Mouse (Mus musculus): Measurements from ENCODE around the gene Glra4. TPM values are rescaled to one million over a fixed set of nuclear protein-coding genes. Genes with fewer than 3 reads are reported as not detected.

Gene Glra4
- not detected in 2 replicates for polyA plus RNA-seq (2015; fragmentation: Nextera tagmentation; extraction: Ambion mirVana)

GRCm38 (mm10) chrX:136780041-136780440 is at the start of gene Glra4:
TSS of gene Glra4 (minus strand) at chrX:136780141.
- Histone ChIP-seq H3K27ac (ENCODE audit: low read length) (no peak within 1 kb of the TSS), H3K36me3 (ENCODE audit: control insufficient read depth, insufficient read depth, low read length) (no peaks in the 10 kb centered on the region), H3K4me2 (ENCODE audit: low read depth, low read length) (no peak within 1 kb of the TSS), H3K4me1 (ENCODE audit: control insufficient read depth, insufficient read depth, low read length) (no peaks in the 10 kb centered on the region), H3K27me3 (ENCODE audit: control insufficient read depth, insufficient read depth, low read length) (no peaks in the 10 kb centered on the region), H3K9me3 (replicated peaks; ENCODE audit: control insufficient read depth, low read length) (no peaks in the 10 kb centered on the region), H3K4me3 (replicated peaks; ENCODE audit: low read length) (no peak within 1 kb of the TSS), H3K9ac (ENCODE audit: low read length) (no peak within 1 kb of the TSS)
- ATAC-seq (ENCODE audit: insufficient read depth, low FRiP score), result no peak
- 73% methylated on average over 3 of the region's 3 CpGs for WGBS

- Histone ChIP-seq H3K4me2 (ENCODE audit: low read depth, low read length) (no peak overlapping the region), H3K9ac (ENCODE audit: low read length) (no peak overlapping the region), H3K27ac (ENCODE audit: low read length) (no peak overlapping the region), H3K27me3 (ENCODE audit: control insufficient read depth, insufficient read depth, low read length) (peaks cover 5% of the 10 kb centered on the region), H3K36me3 (ENCODE audit: control insufficient read depth, insufficient read depth, low read length) (no peaks in the 10 kb centered on the region), H3K9me3 (replicated peaks; ENCODE audit: control insufficient read depth, low read length) (no peaks in the 10 kb centered on the region), H3K4me3 (replicated peaks; ENCODE audit: low read length) (no peak overlapping the region), H3K4me1 (ENCODE audit: control insufficient read depth, insufficient read depth, low read length) (no peaks in the 10 kb centered on the region)
- ATAC-seq (ENCODE audit: insufficient read depth, low FRiP score), result no peak
These were observed 48.7 kb upstream of the Glra4 start for GRCm38 (mm10) chrX:136828610-136829009.

DNA sequence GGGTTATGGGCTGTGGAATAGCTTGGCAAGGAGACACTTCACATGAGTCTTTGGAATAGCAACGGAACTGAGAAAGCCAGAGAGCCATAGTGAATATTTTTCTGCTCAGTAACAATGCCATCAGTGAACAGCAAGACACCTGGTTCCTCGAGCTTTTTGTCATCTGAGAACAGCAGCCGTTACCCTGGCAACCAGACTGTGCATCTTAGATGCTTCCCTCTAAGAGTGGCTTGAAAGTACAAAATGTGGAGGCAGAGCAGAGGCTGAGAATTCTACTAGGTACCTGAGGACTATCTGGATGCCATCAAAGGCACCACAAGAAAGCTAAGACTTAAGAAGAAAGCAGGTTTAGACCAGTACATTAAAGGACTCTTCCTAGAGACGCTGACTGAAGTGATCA is 45.1 kb upstream of the Glra4 start:
- no peak overlapping the region for H3K27ac ChIP-seq (ENCODE audit: low read length)
- H3K9me3 ChIP-seq (replicated peaks; ENCODE audit: control insufficient read depth, low read length), result no peaks in the 10 kb centered on the region
- no peak overlapping the region for H3K4me3 ChIP-seq (replicated peaks; ENCODE audit: low read length)
- no peak overlapping the region for H3K9ac ChIP-seq (ENCODE audit: low read length)
- H3K36me3 ChIP-seq (ENCODE audit: control insufficient read depth, insufficient read depth, low read length), result no peaks in the 10 kb centered on the region
- H3K4me2 ChIP-seq (ENCODE audit: low read depth, low read length), result no peak overlapping the region
- no peak for ATAC-seq (ENCODE audit: insufficient read depth, low FRiP score)
- H3K27me3 ChIP-seq (ENCODE audit: control insufficient read depth, insufficient read depth, low read length), result no peaks in the 10 kb centered on the region; the same call in 1 of the 2 replicates
- WGBS, result 68% methylated on average over 4 of the region's 4 CpGs
- H3K4me1 ChIP-seq (ENCODE audit: control insufficient read depth, insufficient read depth, low read length), result no peaks in the 10 kb centered on the region

- Histone ChIP-seq H3K4me2 (ENCODE audit: low read depth, low read length) (no peak within 1 kb of the TSS), H3K9me3 (replicated peaks; ENCODE audit: control insufficient read depth, low read length) (no peaks in the 10 kb centered on the region), H3K4me3 (replicated peaks; ENCODE audit: low read length) (no peak within 1 kb of the TSS), H3K27me3 (ENCODE audit: control insufficient read depth, insufficient read depth, low read length) (no peaks in the 10 kb centered on the region; the same call in 1 of the 2 replicates), H3K27ac (ENCODE audit: low read length) (no peak within 1 kb of the TSS), H3K9ac (ENCODE audit: low read length) (no peak within 1 kb of the TSS), H3K36me3 (ENCODE audit: control insufficient read depth, insufficient read depth, low read length) (no peaks in the 10 kb centered on the region), H3K4me1 (ENCODE audit: control insufficient read depth, insufficient read depth, low read length) (no peaks in the 10 kb centered on the region)
- WGBS, result 24% methylated on average over 1 of the region's 1 CpGs
- no peak for ATAC-seq (ENCODE audit: insufficient read depth, low FRiP score)
These were observed 42.4 kb upstream of the Glra4 start, which contains the start of gene Plp1 for GRCm38 (mm10) chrX:136822371-136822770. TSS of gene Plp1 (plus strand) at chrX:136822671.

DNA sequence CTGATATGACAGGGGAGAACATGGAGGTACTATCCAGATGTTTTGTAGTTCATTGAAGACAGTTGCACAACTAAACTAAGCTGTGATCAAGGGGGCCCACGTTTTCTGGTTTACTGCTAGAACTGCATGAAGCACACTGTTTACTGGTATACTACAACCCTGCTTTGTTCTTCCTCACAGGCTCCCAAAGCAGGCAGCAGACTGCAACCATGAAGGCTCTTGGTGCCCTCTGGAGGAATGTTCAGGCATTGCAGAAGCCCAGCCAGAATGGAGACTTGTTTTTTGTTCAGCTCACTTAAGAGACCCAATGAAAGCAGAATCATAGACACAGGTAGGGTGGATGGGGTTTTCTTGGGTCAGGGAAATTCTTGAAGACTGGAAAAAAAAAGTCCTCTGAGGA is 40.3 kb upstream of the Glra4 start:
- no peak for ATAC-seq (ENCODE audit: insufficient read depth, low FRiP score)

DNA sequence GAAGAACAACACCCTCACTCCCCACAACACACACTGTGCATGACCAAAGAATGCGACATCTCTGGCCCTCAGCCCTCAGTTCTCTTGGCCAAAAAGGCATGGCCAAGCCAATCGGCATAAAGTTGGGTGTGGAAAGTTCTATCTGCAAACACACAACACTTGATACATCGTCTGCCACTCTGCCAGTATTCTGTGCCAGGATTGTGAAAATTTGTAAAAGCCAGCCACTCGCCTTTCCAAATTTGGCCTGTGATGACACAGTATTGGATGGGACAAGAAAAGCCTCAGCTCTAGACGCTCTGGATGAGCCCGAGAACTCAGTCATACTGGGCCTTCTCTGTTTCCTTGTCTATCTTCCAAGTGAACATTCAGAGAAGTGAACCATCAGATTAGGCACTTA is 39.8 kb upstream of the Glra4 start:
- Histone ChIP-seq H3K4me2 (ENCODE audit: low read depth, low read length) (no peak overlapping the region), H3K9ac (ENCODE audit: low read length) (no peak overlapping the region), H3K9me3 (replicated peaks; ENCODE audit: control insufficient read depth, low read length) (no peaks in the 10 kb centered on the region), H3K27ac (ENCODE audit: low read length) (no peak overlapping the region), H3K4me3 (replicated peaks; ENCODE audit: low read length) (no peak overlapping the region), H3K36me3 (ENCODE audit: control insufficient read depth, insufficient read depth, low read length) (no peaks in the 10 kb centered on the region), H3K27me3 (ENCODE audit: control insufficient read depth, insufficient read depth, low read length) (no peaks in the 10 kb centered on the region), H3K4me1 (ENCODE audit: control insufficient read depth, insufficient read depth, low read length) (no peaks in the 10 kb centered on the region)
- no peak for ATAC-seq (ENCODE audit: insufficient read depth, low FRiP score)
- WGBS, result 84% methylated on average over 6 of the region's 6 CpGs

More for the DNA sequence above, 40.3 kb upstream of the Glra4 start:
- no peaks in the 10 kb centered on the region for H3K27me3 ChIP-seq (ENCODE audit: control insufficient read depth, insufficient read depth, low read length)
- 5% methylated on average over 1 of the region's 1 CpGs for WGBS
- H3K4me3 ChIP-seq (replicated peaks; ENCODE audit: low read length), result no peak overlapping the region
- H3K27ac ChIP-seq (ENCODE audit: low read length), result no peak overlapping the region
- no peak overlapping the region for H3K4me2 ChIP-seq (ENCODE audit: low read depth, low read length)
- no peak overlapping the region for H3K9ac ChIP-seq (ENCODE audit: low read length)
- H3K36me3 ChIP-seq (ENCODE audit: control insufficient read depth, insufficient read depth, low read length), result no peaks in the 10 kb centered on the region
- H3K9me3 ChIP-seq (replicated peaks; ENCODE audit: control insufficient read depth, low read length), result no peaks in the 10 kb centered on the region
- H3K4me1 ChIP-seq (ENCODE audit: control insufficient read depth, insufficient read depth, low read length), result no peaks in the 10 kb centered on the region

- no peak overlapping the region for H3K4me3 ChIP-seq (replicated peaks; ENCODE audit: low read length)
- H3K9ac ChIP-seq (ENCODE audit: low read length), result no peak overlapping the region
- no peaks in the 10 kb centered on the region for H3K9me3 ChIP-seq (replicated peaks; ENCODE audit: control insufficient read depth, low read length)
- no peak overlapping the region for H3K4me2 ChIP-seq (ENCODE audit: low read depth, low read length)
- no peaks in the 10 kb centered on the region; the same call in 1 of the 2 replicates for H3K27me3 ChIP-seq (ENCODE audit: control insufficient read depth, insufficient read depth, low read length)
- no peaks in the 10 kb centered on the region for H3K4me1 ChIP-seq (ENCODE audit: control insufficient read depth, insufficient read depth, low read length)
- H3K36me3 ChIP-seq (ENCODE audit: control insufficient read depth, insufficient read depth, low read length), result no peaks in the 10 kb centered on the region
- WGBS, result 37% methylated on average over 2 of the region's 2 CpGs
- no peak for ATAC-seq (ENCODE audit: insufficient read depth, low FRiP score)
- H3K27ac ChIP-seq (ENCODE audit: low read length), result no peak overlapping the region
These were observed 17.3 kb upstream of the Glra4 start for GRCm38 (mm10) chrX:136797223-136797622.

GRCm38 (mm10) chrX:136789446-136789845 is 9.5 kb upstream of the Glra4 start:
- H3K9me3 ChIP-seq (replicated peaks; ENCODE audit: control insufficient read depth, low read length), result no peaks in the 10 kb centered on the region
- H3K4me2 ChIP-seq (ENCODE audit: low read depth, low read length), result no peak overlapping the region
- H3K4me1 ChIP-seq (ENCODE audit: control insufficient read depth, insufficient read depth, low read length), result no peaks in the 10 kb centered on the region
- no peak overlapping the region for H3K4me3 ChIP-seq (replicated peaks; ENCODE audit: low read length)
- no peak for ATAC-seq (ENCODE audit: insufficient read depth, low FRiP score)
- H3K27ac ChIP-seq (ENCODE audit: low read length), result no peak overlapping the region
- no peaks in the 10 kb centered on the region for H3K27me3 ChIP-seq (ENCODE audit: control insufficient read depth, insufficient read depth, low read length)
- H3K9ac ChIP-seq (ENCODE audit: low read length), result no peak overlapping the region
- no peaks in the 10 kb centered on the region for H3K36me3 ChIP-seq (ENCODE audit: control insufficient read depth, insufficient read depth, low read length)
- 56% methylated on average over 4 of the region's 4 CpGs for WGBS

DNA sequence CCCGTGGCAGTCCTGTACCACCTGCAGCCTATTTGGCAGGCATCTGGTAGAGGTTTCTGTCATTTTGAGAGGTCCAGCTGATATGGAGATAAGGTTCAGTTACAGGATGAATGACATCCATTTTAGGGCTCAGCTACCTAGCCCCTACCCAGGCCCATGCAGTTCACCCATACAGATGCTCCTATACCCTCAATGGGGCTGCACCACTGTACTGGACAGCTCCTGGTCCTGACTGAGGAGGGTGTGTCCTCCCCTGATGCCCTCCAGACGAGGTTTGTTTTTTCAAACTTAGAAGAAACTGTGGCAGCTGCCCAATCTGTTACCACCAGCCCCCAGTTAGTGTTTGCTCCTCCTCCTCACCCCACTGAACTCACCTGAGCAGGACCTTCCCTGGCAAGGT is 679 bp downstream of the Glra4 start:
- Histone ChIP-seq H3K9ac (ENCODE audit: low read length) (no peak overlapping the region), H3K27me3 (ENCODE audit: control insufficient read depth, insufficient read depth, low read length) (no peaks in the 10 kb centered on the region), H3K36me3 (ENCODE audit: control insufficient read depth, insufficient read depth, low read length) (no peaks in the 10 kb centered on the region), H3K4me1 (ENCODE audit: control insufficient read depth, insufficient read depth, low read length) (no peaks in the 10 kb centered on the region), H3K9me3 (replicated peaks; ENCODE audit: control insufficient read depth, low read length) (no peaks in the 10 kb centered on the region), H3K4me3 (replicated peaks; ENCODE audit: low read length) (no peak overlapping the region), H3K4me2 (ENCODE audit: low read depth, low read length) (no peak overlapping the region), H3K27ac (ENCODE audit: low read length) (no peak overlapping the region)
- no peak for ATAC-seq (ENCODE audit: insufficient read depth, low FRiP score)
- 71% methylated on average over 2 of the region's 2 CpGs for WGBS

DNA sequence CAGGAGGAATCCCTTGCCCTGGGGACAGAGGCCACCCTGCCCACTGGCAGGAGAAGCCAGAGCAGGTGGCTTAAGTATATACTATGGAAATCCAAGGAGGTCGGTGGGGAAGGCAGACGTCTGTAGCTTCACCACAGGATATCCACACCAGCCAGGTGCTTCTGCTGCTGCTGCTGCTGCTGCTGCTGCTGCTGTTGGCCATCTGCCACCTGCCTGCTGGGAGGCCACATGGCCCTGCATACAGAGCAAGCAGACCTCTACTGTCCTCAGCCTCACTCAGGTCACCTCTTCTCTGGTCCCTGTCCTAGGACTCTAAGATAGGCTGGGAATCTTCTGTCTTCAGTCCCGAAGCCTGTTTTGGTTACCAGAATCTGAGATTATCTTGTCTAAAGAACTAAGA is 1.9 kb downstream of the Glra4 start:
- Histone ChIP-seq H3K4me1 (ENCODE audit: control insufficient read depth, insufficient read depth, low read length) (no peaks in the 10 kb centered on the region), H3K27me3 (ENCODE audit: control insufficient read depth, insufficient read depth, low read length) (no peaks in the 10 kb centered on the region), H3K27ac (ENCODE audit: low read length) (no peak overlapping the region), H3K9me3 (replicated peaks; ENCODE audit: control insufficient read depth, low read length) (no peaks in the 10 kb centered on the region), H3K4me3 (replicated peaks; ENCODE audit: low read length) (no peak overlapping the region), H3K9ac (ENCODE audit: low read length) (no peak overlapping the region), H3K4me2 (ENCODE audit: low read depth, low read length) (no peak overlapping the region), H3K36me3 (ENCODE audit: control insufficient read depth, insufficient read depth, low read length) (no peaks in the 10 kb centered on the region)
- WGBS, result 66% methylated on average over 3 of the region's 3 CpGs
- ATAC-seq (ENCODE audit: insufficient read depth, low FRiP score), result no peak

Measured in stomach, embryonic 16.5 days (tissue).